In genomic region chr10:39736187-39736586, GRCm38 (mm10) we compare ENCODE assay signal across 28 mouse cellular contexts. TPM values are rescaled to one million over a fixed set of nuclear protein-coding genes. Genes with fewer than 3 reads are reported as not detected.
DNase-seq lines count a peak whose midpoint lies in the region; ATAC-seq and TF ChIP-seq lines count a peak whose summit lies in the region.
"Had no signal": no experiment of that assay in that cellular context is flagged by ENCODE, and none has a peak within 500 bp of the region (broad histone marks: within the 10 kb centered on the region; RNA-seq: fewer than 3 reads in every experiment).

No protein-coding gene starts in this region.

- 77% methylated on average over 4 of the region's 4 CpGs for WGBS in midbrain, embryonic 16.5 days
- 70% methylated on average over 4 of the region's 4 CpGs for WGBS in midbrain, embryonic 10.5 days

- TF ChIP-seq EP300 in ES-Bruce4 (IDR thresholded peaks at IDR 0.05; ENCODE audit: insufficient read depth, low read depth, low read length), result peak; percentile 86

- H3K9me3 ChIP-seq in midbrain, embryonic 16.5 days (replicated peaks; ENCODE audit: control insufficient read depth, low read length, poor library complexity, severe bottlenecking), result no peaks in the 10 kb centered on the region
- no peaks in the 10 kb centered on the region for H3K9me3 ChIP-seq in midbrain, embryonic 10.5 days (replicated peaks)
- H3K9me3 ChIP-seq in ES-Bruce4 (replicated peaks; ENCODE audit: control insufficient read depth, insufficient read depth, low read length, poor library complexity, severe bottlenecking) (no peaks in the 10 kb centered on the region), ES-E14 (ENCODE audit: control insufficient read depth, insufficient read depth, low read depth, low read length) (no peaks in the 10 kb centered on the region)
- H3K9me3 ChIP-seq: embryonic facial prominence, embryonic 12.5 days; embryonic facial prominence, embryonic 15.5 days; forebrain, embryonic 12.5 days; forebrain, embryonic 15.5 days; G1E; hindbrain, embryonic 12.5 days had no signal

- no peak overlapping the region for H3K27ac ChIP-seq in midbrain, embryonic 16.5 days (ENCODE audit: low read length)
- H3K27ac ChIP-seq in midbrain, embryonic 10.5 days (replicated peaks), result no peak overlapping the region
- H3K27ac ChIP-seq in ES-Bruce4 (ENCODE audit: insufficient read depth, low read length) (no peak overlapping the region), ES-E14 (ENCODE audit: insufficient read depth, low read depth, low read length, poor library complexity, severe bottlenecking) (peak overlapping the region; percentile 83; the same call in 1 of the 2 replicates)
- H3K27ac ChIP-seq: embryonic facial prominence, embryonic 12.5 days; embryonic facial prominence, embryonic 15.5 days; forebrain, embryonic 12.5 days; forebrain, embryonic 15.5 days; hindbrain, embryonic 12.5 days; hindbrain, postnatal 0 days had no signal

- in situ Hi-C loops in ES-E14 (cut with MboI; ENCODE audit: low sequenced_read_pairs in 2 of 2, unreplicated experiment in 2 of 2), result no loop called here

- no peak overlapping the region for H3K9ac ChIP-seq in midbrain, embryonic 16.5 days (ENCODE audit: low read depth, low read length)
- H3K9ac ChIP-seq in ES-Bruce4 (ENCODE audit: low read depth, poor library complexity, severe bottlenecking) (no peak overlapping the region), ES-E14 (ENCODE audit: insufficient read depth, low read depth, low read length, poor library complexity, severe bottlenecking) (no peak overlapping the region)
- H3K9ac ChIP-seq: embryonic facial prominence, embryonic 12.5 days; embryonic facial prominence, embryonic 15.5 days; forebrain, embryonic 12.5 days; forebrain, embryonic 15.5 days; hindbrain, embryonic 12.5 days had no signal

- 0 out of 2 replicates have a peak overlapping the region, but pooled peaks have one; percentile 14 for H3K4me2 ChIP-seq in midbrain, embryonic 16.5 days (ENCODE audit: low read length)
- H3K4me2 ChIP-seq: embryonic facial prominence, embryonic 12.5 days; embryonic facial prominence, embryonic 15.5 days; forebrain, embryonic 12.5 days; forebrain, embryonic 15.5 days; heart, embryonic 11.5 days; hindbrain, embryonic 12.5 days had no signal

- H3K27me3 ChIP-seq in midbrain, embryonic 16.5 days (ENCODE audit: control insufficient read depth, insufficient read depth, low read depth, low read length), result no peaks in the 10 kb centered on the region
- no peaks in the 10 kb centered on the region for H3K27me3 ChIP-seq in midbrain, embryonic 10.5 days (ENCODE audit: low read depth, poor library complexity, severe bottlenecking)
- H3K27me3 ChIP-seq in ES-Bruce4 (ENCODE audit: control insufficient read depth, insufficient read depth, low read length, poor library complexity, severe bottlenecking), result no peaks in the 10 kb centered on the region
- H3K27me3 ChIP-seq: CH12.LX; embryonic facial prominence, embryonic 12.5 days; embryonic facial prominence, embryonic 15.5 days; forebrain, embryonic 12.5 days; forebrain, embryonic 15.5 days; hindbrain, embryonic 12.5 days; Patski had no signal

- H3K4me3 ChIP-seq in midbrain, embryonic 16.5 days (ENCODE audit: low read depth, low read length), result no peak overlapping the region
- H3K4me3 ChIP-seq in midbrain, embryonic 10.5 days, result no peak overlapping the region
- no peak overlapping the region for H3K4me3 ChIP-seq in ES-Bruce4 (ENCODE audit: low read depth, low read length)
- H3K4me3 ChIP-seq in ES-E14 (ENCODE audit: insufficient read depth in 1 of 2, low read depth in 1 of 2, low read length in 2 of 2, poor library complexity in 1 of 2, severe bottlenecking in 1 of 2), result peak overlapping the region in 1 of 2 experiments; percentile 12; a peak in 1 of 4 replicates
- H3K4me3 ChIP-seq: embryonic facial prominence, embryonic 12.5 days; embryonic facial prominence, embryonic 15.5 days; forebrain, embryonic 12.5 days; forebrain, embryonic 15.5 days; hindbrain, embryonic 12.5 days had no signal

- DNase-seq in midbrain, embryonic 10.5 days (ENCODE audit: low spot score), result no peak
- peak; percentile 69 for DNase-seq in ES-E14 (ENCODE audit: low read depth, low spot score)
- peak; percentile 92 for DNase-seq in ZHBTc4 (ENCODE audit: low read depth, low spot score)
- DNase-seq in thymus, postnatal 14 days, result no peak
- no peak for DNase-seq in yolk sac, embryonic 10.5 days (ENCODE audit: low spot score)
- DNase-seq in cerebellum, postnatal 10 days, result no peak
- DNase-seq: adrenal gland, postnatal 10 days; adrenal gland, postnatal 36 days; B cell, adult 2 months; cerebellum, adult 18-20 months; cerebellum, adult 9-10 months; cerebellum, postnatal 25 days; gastrocnemius, postnatal 10 days; gastrocnemius, postnatal 36 days had no signal

- TF ChIP-seq POLR2A in ES-Bruce4 (IDR thresholded peaks at IDR 0.05; ENCODE audit: insufficient read depth, low read length), result no peak

- H3K36me3 ChIP-seq in midbrain, embryonic 16.5 days (ENCODE audit: control insufficient read depth, insufficient read depth, low read length), result no peaks in the 10 kb centered on the region
- no peaks in the 10 kb centered on the region for H3K36me3 ChIP-seq in midbrain, embryonic 10.5 days
- H3K36me3 ChIP-seq in ES-Bruce4 (ENCODE audit: control insufficient read depth, insufficient read depth, low read length, poor library complexity, severe bottlenecking), result no peaks in the 10 kb centered on the region
- no peaks in the 10 kb centered on the region for H3K36me3 ChIP-seq in ES-E14 (ENCODE audit: control insufficient read depth, insufficient read depth, low read length, poor library complexity, severe bottlenecking)
- H3K36me3 ChIP-seq: embryonic facial prominence, embryonic 12.5 days; embryonic facial prominence, embryonic 15.5 days; forebrain, embryonic 12.5 days; forebrain, embryonic 15.5 days; hindbrain, embryonic 12.5 days had no signal

- no peak for ATAC-seq in midbrain, embryonic 16.5 days
- ATAC-seq: forebrain, embryonic 15.5 days; hindbrain, postnatal 0 days; inflammation-experienced regulatory T-cells, adult 6 months; intestine, postnatal 0 days; Patski had no signal

- no peak for TF ChIP-seq CTCF in ES-Bruce4 (IDR thresholded peaks at IDR 0.05; ENCODE audit: low read depth, low read length)

- peaks cover 11% of the 10 kb centered on the region for H3K4me1 ChIP-seq in midbrain, embryonic 16.5 days (ENCODE audit: control insufficient read depth, insufficient read depth, low read length)
- peaks cover 20% of the 10 kb centered on the region for H3K4me1 ChIP-seq in midbrain, embryonic 10.5 days
- H3K4me1 ChIP-seq in ES-Bruce4 (ENCODE audit: control insufficient read depth, insufficient read depth, low read length) (peaks cover 2% of the 10 kb centered on the region), ES-E14 (ENCODE audit: control insufficient read depth in 2 of 2, insufficient read depth in 2 of 2, low read length in 2 of 2, poor library complexity in 1 of 2) (peaks cover 3 to 9% of the 10 kb centered on the region in 2 experiments; a peak in 3 of 4 replicates)
- H3K4me1 ChIP-seq: embryonic facial prominence, embryonic 15.5 days had no signal

TF ChIP-seq in ES-E14, 5 proteins besides CTCF, POLR2A, EP300 and RAD21:
- no peak for TF ChIP-seq HCFC1 (IDR thresholded peaks at IDR 0.05; ENCODE audit: borderline replicate concordance, insufficient read depth, low read length)
- no peak for TF ChIP-seq ZC3H11A (IDR thresholded peaks at IDR 0.05; ENCODE audit: borderline replicate concordance, low read depth, low read length)

RNA-seq across cellular contexts. Expression of gene Rev3l, which starts 4.3 kb away (rescaled TPM):
- 41.4 and 43.2 TPM in 2 replicates for polyA plus RNA-seq in midbrain, embryonic 16.5 days (2015; fragmentation: Nextera tagmentation; extraction: Ambion mirVana)
- 8.4 and 11.5 TPM in 2 replicates for polyA plus RNA-seq in midbrain, embryonic 10.5 days (2016; fragmentation: Nextera tagmentation; extraction: Ambion mirVana)
- 36.9 and 38.0 TPM in 2 replicates for polyA plus RNA-seq in ES-Bruce4 (2011; ENCODE audit: insufficient read depth, insufficient read length, low read depth, missing spikeins)
- total RNA-seq in ES-E14 (2012; rRNA removed), result 35.0 and 35.8 TPM in 2 replicates

Comparison
In these comparisons a context has a peak if more than half of its experiments do, and no peak if none do; other contexts are left out.
1. DNase-seq: peak in ES-E14 (single experiment) and ZHBTc4 (single experiment); none in midbrain, embryonic 10.5 days (single experiment), thymus, postnatal 14 days (single experiment), yolk sac, embryonic 10.5 days (single experiment) and cerebellum, postnatal 10 days (0 of 2).